In the genomic region with DNA sequence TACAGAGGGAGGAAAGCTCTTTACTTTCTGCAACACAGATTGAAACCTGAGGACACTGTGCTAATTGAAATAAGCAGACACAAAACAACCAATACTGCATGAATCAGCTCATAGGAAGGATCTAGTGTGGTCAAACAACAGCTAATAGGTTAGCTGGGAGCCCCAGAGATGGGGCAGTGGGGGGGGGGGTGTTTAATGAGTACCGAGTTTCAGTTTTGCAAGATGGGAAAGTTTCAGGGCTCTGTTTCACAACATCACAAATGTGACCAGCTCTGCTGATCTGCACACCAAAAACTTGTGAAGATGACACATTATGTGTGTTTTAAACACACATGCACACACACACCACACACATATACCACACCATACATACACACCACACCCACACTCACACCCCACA, we compare ENCODE assay signal across 24 mouse cellular contexts. TPM values are rescaled to one million over a fixed set of nuclear protein-coding genes. Genes with fewer than 3 reads are reported as not detected.
DNase-seq lines count a peak whose midpoint lies in the region; ATAC-seq and TF ChIP-seq lines count a peak whose summit lies in the region.
"Had no signal": no experiment of that assay in that cellular context is flagged by ENCODE, and none has a peak within 500 bp of the region (broad histone marks: within the 10 kb centered on the region; RNA-seq: fewer than 3 reads in every experiment).

No protein-coding gene starts in this region.

- H3K9me3 ChIP-seq in liver, embryonic 12.5 days (replicated peaks): no peaks in the 10 kb centered on the region
- no peaks in the 10 kb centered on the region for H3K9me3 ChIP-seq in liver, postnatal 0 days (ENCODE audit: low read length)
- H3K9me3 ChIP-seq: embryonic facial prominence, embryonic 13.5 days; embryonic facial prominence, embryonic 15.5 days; forebrain, embryonic 10.5 days; forebrain, embryonic 12.5 days; G1E had no signal

- H3K9ac ChIP-seq in liver, adult 2 months (ENCODE audit: low read depth, low read length): peak overlapping the region; percentile 31; the same call in 1 of the 2 replicates
- no peak overlapping the region for H3K9ac ChIP-seq in liver, embryonic 12.5 days
- H3K9ac ChIP-seq in liver, postnatal 0 days (replicated peaks): no peak overlapping the region
- H3K9ac ChIP-seq: embryonic facial prominence, embryonic 13.5 days; embryonic facial prominence, embryonic 15.5 days; forebrain, embryonic 12.5 days had no signal

- H3K36me3 ChIP-seq in liver, adult 2 months (ENCODE audit: control insufficient read depth, insufficient read depth, low read length): peaks cover under 1% of the 10 kb centered on the region
- H3K36me3 ChIP-seq in liver, embryonic 12.5 days: no peaks in the 10 kb centered on the region
- H3K36me3 ChIP-seq in liver, postnatal 0 days (replicated peaks; ENCODE audit: insufficient read depth, low read length): no peaks in the 10 kb centered on the region
- H3K36me3 ChIP-seq: embryonic facial prominence, embryonic 13.5 days; embryonic facial prominence, embryonic 15.5 days; forebrain, embryonic 10.5 days; forebrain, embryonic 12.5 days had no signal

- H3K27ac ChIP-seq in liver, adult 2 months (replicated peaks; ENCODE audit: insufficient read depth, low read depth, low read length): peak overlapping the region; percentile 81
- no peak overlapping the region for H3K27ac ChIP-seq in liver, embryonic 12.5 days
- H3K27ac ChIP-seq in liver, postnatal 0 days (ENCODE audit: low read depth): no peak overlapping the region
- H3K27ac ChIP-seq: embryonic facial prominence, embryonic 13.5 days; embryonic facial prominence, embryonic 15.5 days; forebrain, embryonic 10.5 days; forebrain, embryonic 12.5 days had no signal

- H3K4me1 ChIP-seq in liver, adult 2 months (ENCODE audit: control insufficient read depth, insufficient read depth, low read length): peaks cover 24% of the 10 kb centered on the region
- H3K4me1 ChIP-seq in liver, embryonic 12.5 days: peaks cover 22% of the 10 kb centered on the region
- H3K4me1 ChIP-seq in liver, postnatal 0 days (ENCODE audit: insufficient read depth): peaks cover 20% of the 10 kb centered on the region

- no peak for ATAC-seq in liver, embryonic 12.5 days
- ATAC-seq in liver, postnatal 0 days: peak; percentile 54
- peak; percentile 52 for ATAC-seq in granulocyte monocyte progenitor cell, adult 5-6 weeks (replicated peaks; ENCODE audit: poor library complexity, severe bottlenecking)
- ATAC-seq: activated CD4-positive, CD25-positive, alpha-beta regulatory T cell, adult 4 months; forebrain, embryonic 14.5 days; forebrain, embryonic 16.5 days; Patski had no signal

- TF ChIP-seq CTCF in liver, adult 2 months (IDR thresholded peaks at IDR 0.05; ENCODE audit: low read depth, low read length): no peak
- TF ChIP-seq CTCF in liver, postnatal 0 days (IDR thresholded peaks at IDR 0.05; ENCODE audit: low read depth): no peak

- TF ChIP-seq EP300 in liver, postnatal 0 days (IDR thresholded peaks at IDR 0.05; ENCODE audit: low read depth): no peak

- TF ChIP-seq POLR2A in liver, adult 2 months (IDR thresholded peaks at IDR 0.05; ENCODE audit: extremely low read depth, insufficient read depth, low read length): no peak

- no peaks in the 10 kb centered on the region for H3K79me2 ChIP-seq in liver, adult 2 months (ENCODE audit: control insufficient read depth, insufficient read depth, low read length)

- WGBS in liver, adult 2 months: 13% methylated on average over 1 of the region's 1 CpGs
- WGBS in liver, embryonic 12.5 days (ENCODE audit: insufficient replicate concordance): 82% methylated on average over 1 of the region's 1 CpGs
- WGBS in liver, postnatal 0 days (ENCODE audit: insufficient replicate concordance): 61% methylated on average over 1 of the region's 1 CpGs

- no peaks in the 10 kb centered on the region for H3K27me3 ChIP-seq in liver, adult 2 months (ENCODE audit: control insufficient read depth, insufficient read depth, low read length)
- H3K27me3 ChIP-seq in liver, embryonic 12.5 days (replicated peaks): no peaks in the 10 kb centered on the region
- H3K27me3 ChIP-seq in liver, postnatal 0 days (ENCODE audit: insufficient read depth, low read length): no peaks in the 10 kb centered on the region
- H3K27me3 ChIP-seq: embryonic facial prominence, embryonic 15.5 days; Patski had no signal

- H3K4me2 ChIP-seq in liver, embryonic 12.5 days: no peak overlapping the region
- no peak overlapping the region for H3K4me2 ChIP-seq in liver, postnatal 0 days (ENCODE audit: low read depth, low read length)
- H3K4me2 ChIP-seq: embryonic facial prominence, embryonic 13.5 days; embryonic facial prominence, embryonic 15.5 days; forebrain, embryonic 12.5 days had no signal

- H3K4me3 ChIP-seq in liver, adult 2 months (ENCODE audit: insufficient read depth, low read depth, low read length): no peak overlapping the region
- no peak overlapping the region for H3K4me3 ChIP-seq in liver, embryonic 12.5 days
- H3K4me3 ChIP-seq in liver, postnatal 0 days (ENCODE audit: low read depth, low read length): no peak overlapping the region
- H3K4me3 ChIP-seq: embryonic facial prominence, embryonic 13.5 days; embryonic facial prominence, embryonic 15.5 days; erythroblast, embryonic 14.5 days; forebrain, embryonic 10.5 days; forebrain, embryonic 12.5 days had no signal

- peak; percentile 80 for DNase-seq in liver, adult 2 months (ENCODE audit: extremely low read depth, low read depth, low spot score)
- peak; percentile 52 for DNase-seq in liver, postnatal 0 days
- no peak for DNase-seq in liver
- DNase-seq in ovary, postnatal 36 days (ENCODE audit: low spot score): no peak
- DNase-seq: adrenal gland, adult 8-10 months; adrenal gland, postnatal 14 days; adrenal gland, postnatal 36 days; cerebellum, adult 11-12 months; cerebellum, adult 2 months; cerebellum, adult 9-10 months; cerebellum, postnatal 10 days; cerebellum, postnatal 25 days had no signal

RNA-seq across cellular contexts. Expression of a gene that starts 22.6 kb away (rescaled TPM):
- total RNA-seq in liver, adult 2 months (2014; rRNA removed): 137 and 197 TPM in 2 replicates
- 387 and 444 TPM in 2 replicates for polyA plus RNA-seq in liver, adult 2 months (2012; rRNA removed)
- polyA plus RNA-seq in liver, embryonic 12.5 days (2016; fragmentation: Nextera tagmentation; extraction: Ambion mirVana): 5.0 and 7.8 TPM in 2 replicates
- polyA plus RNA-seq in liver, postnatal 0 days (2015; fragmentation: Nextera tagmentation; extraction: Ambion mirVana): 36.6 and 49.7 TPM in 2 replicates
- 3.2 and 6.9 TPM in 2 replicates for total RNA-seq in granulocyte monocyte progenitor cell, adult 5-6 weeks (2014; fragmentation: Nextera tagmentation)
- 9.1 and 11.3 TPM in 2 replicates for total RNA-seq in granulocyte monocyte progenitor cell, adult 5-6 weeks (2017)

RNA-seq across cellular contexts. Expression of a gene that starts 41.2 kb away (rescaled TPM):
- total RNA-seq in liver, adult 2 months (2014; rRNA removed): 247 and 256 TPM in 2 replicates
- 711 and 783 TPM in 2 replicates for polyA plus RNA-seq in liver, adult 2 months (2012; rRNA removed)
- polyA plus RNA-seq in liver, embryonic 12.5 days (2016; fragmentation: Nextera tagmentation; extraction: Ambion mirVana): 20.9 and 21.3 TPM in 2 replicates
- 25.6 and 25.8 TPM in 2 replicates for polyA plus RNA-seq in liver, postnatal 0 days (2015; fragmentation: Nextera tagmentation; extraction: Ambion mirVana)
- total RNA-seq in granulocyte monocyte progenitor cell, adult 5-6 weeks (2014; fragmentation: Nextera tagmentation): 25.5 and 27.9 TPM in 2 replicates
- 19.6 and 24.5 TPM in 2 replicates for total RNA-seq in granulocyte monocyte progenitor cell, adult 5-6 weeks (2017)

Comparison
In these comparisons a context has a peak if more than half of its experiments do, and no peak if none do; other contexts are left out.
1. DNase-seq: peak in liver, adult 2 months (single experiment) and liver, postnatal 0 days (single experiment); none in liver (single experiment) and ovary, postnatal 36 days (single experiment).
2. RNA of a gene that starts 41.2 kb away (polyA plus RNA-seq): 711 to 783 TPM in liver, adult 2 months; 25.6 to 25.8 TPM in liver, postnatal 0 days and 20.9 to 21.3 TPM in liver, embryonic 12.5 days; every median in the first group is over 10 times any median in the second.